Mouse (Mus musculus) stomach, embryonic 16.5 days (tissue): ENCODE data around the gene 4931428F04Rik. TPM values are rescaled to one million over a fixed set of nuclear protein-coding genes. Genes with fewer than 3 reads are reported as not detected.

Experiments used
- ATAC-seq: fragments of 200-750 bp; cut with Nextera tagmentation; 2 replicates; pipeline ENCODE4 v1.8.0; 2017; ENCODE audit warnings: moderate number of reproducible peaks, moderate TSS enrichment; ENCODE audit not compliant: insufficient read depth, low FRiP score
- H3K27ac ChIP-seq: fragments of 300-500 bp; sonication (generic); 2 replicates; pipeline ENCODE4 v1.5.1; 2014; ENCODE audit warnings: low read length
- H3K27me3 ChIP-seq: fragments of 300-500 bp; sonication (generic); 2 replicates; pipeline ENCODE4 v1.6.1; 2014; ENCODE audit warnings: low read length, control low read depth, mixed read lengths; ENCODE audit not compliant: control insufficient read depth, insufficient read depth
- H3K36me3 ChIP-seq: fragments of 300-500 bp; sonication (generic); 2 replicates; pipeline ENCODE4 v1.6.1; 2014; ENCODE audit warnings: low read length; ENCODE audit not compliant: control insufficient read depth, insufficient read depth
- H3K4me1 ChIP-seq: fragments of 300-500 bp; sonication (generic); 2 replicates; pipeline ENCODE4 v1.6.1; 2014; ENCODE audit warnings: low read length, control low read depth, mixed read lengths; ENCODE audit not compliant: control insufficient read depth, insufficient read depth
- H3K4me2 ChIP-seq: fragments of 300-500 bp; sonication (generic); 2 replicates; pipeline ENCODE4 v1.6.1; 2014; ENCODE audit warnings: low read depth, low read length, mixed read lengths
- H3K4me3 ChIP-seq: fragments of 300-500 bp; sonication (generic); replicated peaks from 2 replicates; pipeline ENCODE4 v1.5.1; 2014; ENCODE audit warnings: mild to moderate bottlenecking, low read length
- H3K9ac ChIP-seq: fragments of 300-500 bp; sonication (generic); 2 replicates; pipeline ENCODE4 v1.6.1; 2014; ENCODE audit warnings: low read length
- H3K9me3 ChIP-seq: fragments of 300-500 bp; sonication (generic); replicated peaks from 2 replicates; pipeline ENCODE4 v1.6.1; 2016; ENCODE audit warnings: low read length, control low read depth; ENCODE audit not compliant: control insufficient read depth
- WGBS: fragments of 180-500 bp; shearing (Covaris S2); extraction: QIAGEN DNeasy Blood & Tissue Kit; methylation state at CpG from one replicate; pipeline ENCODE4 v1.1.7; 2014; 5-methylcytosine and 5-hydroxymethylcytosine counted together
- polyA plus RNA-seq: library from polyadenylated mRNA; unstranded; fragments of >200 nt; fragmentation: Nextera tagmentation; extraction: Ambion mirVana; gene quantifications from 2 replicates; pipeline ENCODE4 v1.2.1, GENCODE M21; 2015

The 4931428F04Rik gene
- polyA plus RNA-seq, 1 experiment from 2014 or later: 8.0 TPM

DNA sequence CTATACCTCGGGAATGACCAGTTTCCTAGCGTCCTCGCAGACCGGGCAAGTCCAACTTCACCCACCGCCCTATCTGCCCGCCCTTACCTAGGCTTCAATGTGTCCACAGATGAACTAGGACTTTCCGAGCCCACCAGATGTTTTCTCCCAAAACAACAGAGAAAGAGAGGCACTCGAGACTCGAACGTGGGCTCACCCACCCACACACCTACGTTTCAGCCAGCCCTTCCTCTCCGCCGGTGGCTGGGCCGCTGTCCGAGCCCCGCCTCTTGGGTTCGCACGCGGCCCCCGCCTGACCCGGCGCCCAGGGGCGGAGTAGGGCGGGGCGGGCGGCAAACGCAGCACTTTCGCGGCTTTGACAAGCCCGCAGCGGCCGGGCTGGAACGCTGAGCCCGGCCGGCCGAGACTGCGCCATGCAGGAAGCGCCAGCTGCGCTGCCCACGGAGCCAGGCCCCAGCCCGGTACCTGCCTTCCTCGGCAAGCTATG is 20.2 kb downstream of the 4931428F04Rik start, which contains the start of gene Hsf4:
Hsf4 (plus strand) TSS at position 341 of the 487 bp plus-strand sequence.
- Histone ChIP-seq H3K9me3 (no peaks in the 10 kb centered on the region), H3K27ac (no peak within 1 kb of the TSS), H3K9ac (peak within 1 kb of the TSS; percentile 61), H3K4me1 (peaks cover 33% of the 10 kb centered on the region), H3K4me3 (peak within 1 kb of the TSS; percentile 49), H3K36me3 (no peaks in the 10 kb centered on the region), H3K27me3 (peaks cover 74% of the 10 kb centered on the region), H3K4me2 (peak within 1 kb of the TSS; percentile 69)
- under 1% methylated on average over 42 of the region's 42 CpGs for WGBS
- peak; percentile 58; the same call in 1 of the 2 replicates for ATAC-seq

DNA sequence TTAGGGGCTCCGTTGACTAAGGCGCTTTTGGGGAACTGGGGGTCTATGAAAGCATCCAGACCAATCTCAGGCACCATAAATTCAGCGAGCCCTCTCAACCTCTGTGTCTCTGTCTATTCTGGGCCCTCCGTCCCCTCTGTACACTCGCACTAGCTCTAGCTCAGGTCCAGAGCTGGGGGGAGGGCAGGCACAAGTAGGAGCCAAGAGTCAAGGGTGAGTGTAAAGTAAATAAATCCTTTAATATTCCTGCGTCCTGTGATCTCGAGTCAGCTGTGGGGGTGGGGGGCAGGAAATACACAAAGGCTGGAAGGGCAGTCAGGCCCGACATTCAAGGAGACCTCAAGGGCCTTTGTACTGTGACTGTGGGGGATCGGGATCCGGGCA is 20.6 kb downstream of the 4931428F04Rik start:
- Histone ChIP-seq H3K4me3 (peak overlapping the region; percentile 49), H3K27me3 (peaks cover 69% of the 10 kb centered on the region), H3K9ac (peak overlapping the region; percentile 61), H3K36me3 (no peaks in the 10 kb centered on the region), H3K9me3 (no peaks in the 10 kb centered on the region), H3K4me2 (peak overlapping the region; percentile 69), H3K27ac (no peak overlapping the region), H3K4me1 (peaks cover 33% of the 10 kb centered on the region)
- ATAC-seq: no peak
- WGBS: 8% methylated on average over 10 of the region's 10 CpGs

DNA sequence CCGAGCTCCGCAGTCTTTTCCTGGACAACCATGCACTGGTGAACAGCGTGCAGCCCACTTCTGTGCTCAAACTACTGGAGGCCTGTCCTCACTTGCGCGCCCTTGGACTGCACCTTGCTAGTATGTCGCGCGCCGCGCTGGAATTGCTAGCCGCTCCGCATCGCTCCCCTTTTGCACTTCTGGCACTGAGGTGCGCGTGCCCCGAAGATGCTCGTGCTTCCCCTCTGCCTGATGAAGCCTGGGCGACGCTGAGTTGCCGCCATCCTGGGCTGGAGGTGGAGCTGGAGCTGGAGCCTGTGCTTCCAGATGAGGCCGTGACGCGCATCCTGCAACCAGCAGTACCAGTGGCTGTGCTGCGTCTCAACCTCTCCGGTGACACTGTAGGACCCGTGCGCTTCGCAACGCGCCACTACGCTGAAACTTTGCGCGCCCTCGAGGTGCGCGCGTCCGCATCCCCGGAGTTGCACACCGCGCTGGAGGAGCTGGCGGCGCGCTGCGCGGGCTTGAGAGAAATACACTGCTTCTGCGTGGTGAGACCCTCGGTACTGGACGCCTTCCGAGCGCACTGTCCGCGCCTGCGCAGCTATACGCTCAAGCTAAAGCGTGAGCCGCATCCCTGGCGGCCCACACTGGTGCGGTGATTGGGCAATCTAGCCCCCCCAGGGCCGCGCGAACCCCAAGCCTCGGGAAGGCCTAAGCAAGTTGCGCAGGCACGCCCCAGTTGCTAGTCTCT is 21.2 kb downstream of the 4931428F04Rik start:
- WGBS: 4% methylated on average over 65 of the region's 65 CpGs
- Histone ChIP-seq H3K4me3 (peak overlapping the region; percentile 49), H3K9me3 (no peaks in the 10 kb centered on the region), H3K36me3 (no peaks in the 10 kb centered on the region), H3K27ac (no peak overlapping the region), H3K4me1 (peaks cover 36% of the 10 kb centered on the region), H3K27me3 (peaks cover 67% of the 10 kb centered on the region), H3K9ac (peak overlapping the region; percentile 61), H3K4me2 (peak overlapping the region; percentile 69)
- peak; percentile 26; the same call in 1 of the 2 replicates for ATAC-seq

DNA sequence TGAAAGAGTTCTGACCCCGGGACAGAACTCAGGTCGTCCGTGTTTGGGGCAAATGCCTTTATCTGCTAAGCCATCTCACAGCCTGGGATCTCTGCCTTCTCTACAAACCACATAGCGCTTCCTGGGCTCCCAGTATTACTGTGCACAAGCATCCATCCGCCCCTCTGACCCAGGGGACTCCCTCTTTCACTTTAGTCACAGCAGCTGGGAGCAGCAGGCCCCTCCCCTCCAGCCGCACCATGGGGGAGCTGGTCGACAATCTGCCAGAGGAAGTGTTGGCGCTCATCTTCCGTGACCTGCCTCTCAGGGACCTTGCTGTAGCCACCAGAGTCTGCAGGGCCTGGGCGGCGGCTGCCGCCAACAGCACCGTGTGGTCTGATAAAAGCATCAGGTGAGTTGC is 22.9 kb downstream of the 4931428F04Rik start:
- Histone ChIP-seq H3K36me3 (no peaks in the 10 kb centered on the region), H3K9ac (no peak overlapping the region), H3K4me2 (no peak overlapping the region), H3K9me3 (no peaks in the 10 kb centered on the region), H3K27ac (no peak overlapping the region), H3K27me3 (peaks cover 57% of the 10 kb centered on the region), H3K4me3 (no peak overlapping the region), H3K4me1 (peaks cover 36% of the 10 kb centered on the region)
- 45% methylated on average over 13 of the region's 13 CpGs for WGBS
- no peak for ATAC-seq

DNA sequence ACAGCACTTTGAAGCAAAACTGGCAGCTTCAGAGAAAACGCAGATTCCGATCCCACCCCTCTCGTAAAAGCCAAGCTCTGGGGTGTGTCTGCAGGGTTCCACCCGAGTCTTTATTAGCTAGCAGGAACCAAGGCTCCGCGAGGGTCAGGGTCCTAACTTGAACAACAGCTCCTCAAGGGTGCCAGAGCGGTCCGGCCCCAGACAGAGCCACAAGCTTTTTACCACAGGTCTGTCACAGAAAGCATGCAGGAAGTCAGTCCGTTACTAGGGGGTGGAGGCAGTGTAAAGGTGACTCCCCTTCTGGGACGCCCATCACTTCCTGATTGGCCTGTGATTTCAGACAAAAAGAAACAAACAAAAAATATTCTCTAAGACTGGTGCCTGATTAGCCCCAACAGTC is 24.5 kb downstream of the 4931428F04Rik start:
- WGBS: 10% methylated on average over 10 of the region's 10 CpGs
- Histone ChIP-seq H3K9me3 (no peaks in the 10 kb centered on the region), H3K9ac (peak overlapping the region; percentile 72), H3K27ac (no peak overlapping the region), H3K4me3 (peak overlapping the region; percentile 67), H3K4me2 (peak overlapping the region; percentile 94), H3K27me3 (peaks cover 40% of the 10 kb centered on the region), H3K4me1 (peaks cover 29% of the 10 kb centered on the region), H3K36me3 (no peaks in the 10 kb centered on the region)
- ATAC-seq: no peak

DNA sequence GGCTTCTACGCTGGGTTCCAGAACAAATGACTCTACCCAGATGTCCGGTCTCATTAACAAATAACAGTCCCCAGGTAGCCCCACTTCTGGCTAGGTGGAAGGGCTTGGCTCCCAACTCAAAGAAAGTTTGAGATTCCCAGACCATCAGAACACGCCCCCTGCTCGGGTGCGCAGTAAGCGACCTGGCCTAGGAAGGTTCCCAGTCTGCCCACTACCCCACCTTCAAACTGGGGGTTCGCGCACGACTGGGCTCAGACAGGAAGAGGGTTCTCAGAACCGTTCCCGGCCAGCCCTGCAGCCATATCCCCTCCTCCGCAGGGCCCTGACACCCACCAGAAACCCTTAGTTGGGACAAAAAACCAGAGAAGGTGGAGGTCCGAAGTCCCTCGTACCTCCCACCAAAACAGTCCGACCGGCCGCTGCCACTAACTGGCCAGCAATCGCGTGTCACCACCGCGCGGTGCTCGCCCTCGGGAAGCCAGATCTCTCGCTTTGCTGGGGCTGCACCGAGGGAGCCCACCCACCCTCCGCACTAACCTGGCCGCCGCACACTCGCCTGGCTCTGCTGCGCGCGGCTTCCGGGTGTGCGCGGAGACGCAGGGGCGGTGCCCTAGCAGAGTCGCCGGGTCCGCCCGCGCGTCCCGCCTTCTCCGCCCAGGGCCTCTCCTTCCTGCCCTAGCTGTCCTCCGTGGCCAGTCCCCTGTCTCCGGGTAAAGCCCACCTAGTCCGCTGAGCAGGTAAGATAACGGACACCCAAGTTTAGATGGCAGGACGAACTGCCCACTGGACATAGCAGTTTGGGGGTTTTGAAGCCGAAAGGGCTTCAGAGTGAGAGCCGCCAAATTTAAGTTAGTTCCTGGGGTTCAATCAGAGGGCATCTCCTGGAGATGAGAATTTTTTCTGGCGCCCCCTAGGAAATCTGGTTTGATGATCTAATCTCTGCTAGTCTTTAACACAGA is 25.4 kb downstream of the 4931428F04Rik start, which contains the start of the genes Tradd and Fbxl8:
Tradd (minus strand) TSS at position 586 of the 959 bp plus-strand sequence.
Fbxl8 (plus strand) TSS at position 625 of the 959 bp plus-strand sequence.
- 1% methylated on average over 54 of the region's 54 CpGs for WGBS
- Histone ChIP-seq H3K27ac (no peak within 1 kb of the TSS), H3K27me3 (peaks cover 35% of the 10 kb centered on the region), H3K4me1 (peaks cover 29% of the 10 kb centered on the region), H3K9me3 (no peaks in the 10 kb centered on the region), H3K4me3 (peak within 1 kb of the TSS; percentile 67), H3K4me2 (peak within 1 kb of the TSS; percentile 94), H3K9ac (peak within 1 kb of the TSS; percentile 72), H3K36me3 (no peaks in the 10 kb centered on the region)
- ATAC-seq: peak; percentile 77

DNA sequence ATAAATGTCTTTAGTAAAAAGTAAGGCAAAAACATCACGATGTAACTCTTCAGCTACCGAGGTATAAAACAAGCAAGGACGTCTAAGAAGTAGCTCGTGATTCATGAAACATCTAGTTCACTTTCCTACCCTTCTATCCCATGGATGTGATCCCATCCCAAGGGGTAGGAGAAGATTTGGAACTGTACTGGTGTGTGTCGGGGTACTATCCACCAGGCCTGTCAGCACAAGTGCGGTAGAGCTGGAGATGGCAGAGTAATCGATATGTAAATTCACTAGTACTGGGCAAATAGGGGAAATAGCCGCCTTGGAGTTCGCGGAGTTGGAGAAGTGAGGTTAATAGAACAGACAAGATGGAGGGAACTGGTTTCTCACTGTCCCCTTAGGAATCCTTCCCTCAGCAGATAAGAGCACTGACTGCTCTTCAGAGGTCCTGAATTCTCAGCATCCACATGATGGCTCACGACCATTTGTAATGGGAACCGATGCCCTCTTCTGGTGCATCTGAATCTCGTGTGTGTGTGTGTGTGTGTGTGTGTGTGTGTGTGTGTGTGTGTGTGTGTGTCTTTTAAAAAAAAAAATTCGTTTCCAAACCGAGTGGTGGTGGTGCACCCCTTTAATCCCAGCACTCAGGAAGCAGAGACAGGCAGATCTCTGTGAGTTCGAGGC is 26.3 kb downstream of the 4931428F04Rik start:
- Histone ChIP-seq H3K4me1 (peaks cover 25% of the 10 kb centered on the region), H3K27ac (no peak overlapping the region), H3K9me3 (no peaks in the 10 kb centered on the region), H3K27me3 (peaks cover 30% of the 10 kb centered on the region), H3K4me3 (peak overlapping the region; percentile 67), H3K9ac (no peak overlapping the region), H3K36me3 (no peaks in the 10 kb centered on the region), H3K4me2 (peak overlapping the region; percentile 94)
- ATAC-seq: no peak
- 45% methylated on average over 16 of the region's 16 CpGs for WGBS

DNA sequence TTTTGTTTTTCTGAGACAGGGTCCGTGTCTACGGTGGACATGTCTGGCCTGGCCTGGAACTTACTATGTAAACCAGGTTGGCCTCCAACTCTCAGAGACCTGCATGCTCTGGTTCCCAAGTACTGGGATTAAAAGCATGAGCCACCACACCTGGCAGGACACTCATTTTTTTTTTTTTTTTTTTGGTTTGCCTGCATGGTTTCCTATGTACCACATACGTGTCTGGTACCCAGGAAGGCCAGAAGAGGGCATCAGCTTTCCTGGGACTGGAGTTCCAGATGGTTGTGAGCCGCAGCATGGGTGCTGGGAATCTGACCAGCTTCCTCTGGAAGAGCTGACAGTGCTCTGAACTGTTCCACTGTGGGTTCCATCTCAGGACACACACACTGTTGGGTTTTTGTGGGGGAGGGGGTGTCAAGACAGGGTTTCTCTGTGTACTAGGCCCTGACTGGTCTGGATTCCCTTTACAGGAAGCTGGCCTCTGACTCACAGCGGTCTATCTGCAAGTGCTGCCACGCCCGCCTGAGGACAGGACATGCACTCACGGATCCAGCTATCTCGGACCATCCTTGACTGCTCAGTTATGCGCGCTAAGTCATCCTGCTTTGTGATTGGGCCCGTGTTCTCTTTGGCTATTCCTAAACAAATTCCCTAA is 28.2 kb downstream of the 4931428F04Rik start:
- no peaks in the 10 kb centered on the region for H3K36me3 ChIP-seq
- no peak overlapping the region for H3K4me3 ChIP-seq
- 84% methylated on average over 12 of the region's 12 CpGs for WGBS
- H3K27ac ChIP-seq: no peak overlapping the region
- no peak overlapping the region for H3K9ac ChIP-seq
- H3K27me3 ChIP-seq: peaks cover 14% of the 10 kb centered on the region
- H3K9me3 ChIP-seq: no peaks in the 10 kb centered on the region
- no peak for ATAC-seq
- peaks cover 22% of the 10 kb centered on the region for H3K4me1 ChIP-seq
- no peak overlapping the region for H3K4me2 ChIP-seq
